Mouse (Mus musculus) Patski (cell line): Measurements from ENCODE around the gene Rtn2. TPM values are rescaled to one million over a fixed set of nuclear protein-coding genes. Genes with fewer than 3 reads are reported as not detected.

Experiments
- ATAC-seq: fragments of 100-300 bp; one replicate; pipeline ENCODE4 v1.8.0; 2021
- CTCF ChIA-PET: fragments of 350-600 bp; sonication (Branson Sonifier 250); formaldehyde crosslinking; loops from one replicate; lab custom pipeline; 2022; ENCODE audit warnings: inconsistent platforms; lab: Charles Lee
- POLR2A ChIA-PET: fragments of 350-600 bp; sonication (Branson Sonifier 250); formaldehyde crosslinking; loops from one replicate; lab custom pipeline; 2022; ENCODE audit warnings: antibody characterized with exemption, inconsistent platforms; lab: Charles Lee
- DNase-seq: peaks from one replicate; pipeline ENCODE4 v3.0.0-alpha.2; 2011; ENCODE audit warnings: low read depth, low spot score
- H3K27me3 ChIP-seq: fragments of 371-371 bp; one replicate; pipeline ENCODE4 v1.5.1; 2021
- CTCF ChIP-seq: fragments of 100-300 bp; IDR thresholded peaks from one replicate; pipeline ENCODE4 v1.5.1; 2021
- in situ Hi-C: fragments of 300-500 bp; cut with MboI; formaldehyde crosslinking; loops from 3 replicates; pipeline ENCODE4 v1.11.1; 2018; ENCODE audit warnings: low pct_unique_long_range_greater_than_20kb, mixed read lengths
- polyA plus RNA-seq: library from polyadenylated mRNA; unstranded; gene quantifications from one replicate; pipeline ENCODE4 v1.2.3, GENCODE M21; 2021

Rtn2 gene
- polyA plus RNA-seq, 1 experiment from 2014 or later, result 4.0 TPM

- CTCF ChIA-PET, result no interaction called here
- TF ChIP-seq CTCF, result no peak
- no peaks in the 10 kb centered on the region for H3K27me3 ChIP-seq
- ATAC-seq (no peak), DNase-seq (no peak)
- POLR2A ChIA-PET, result no interaction called here
- in situ Hi-C loops, result no loop called here
Measured at GRCm38 (mm10) chr7:19325262-19326199, 43.1 kb downstream of the Rtn2 start.

DNA sequence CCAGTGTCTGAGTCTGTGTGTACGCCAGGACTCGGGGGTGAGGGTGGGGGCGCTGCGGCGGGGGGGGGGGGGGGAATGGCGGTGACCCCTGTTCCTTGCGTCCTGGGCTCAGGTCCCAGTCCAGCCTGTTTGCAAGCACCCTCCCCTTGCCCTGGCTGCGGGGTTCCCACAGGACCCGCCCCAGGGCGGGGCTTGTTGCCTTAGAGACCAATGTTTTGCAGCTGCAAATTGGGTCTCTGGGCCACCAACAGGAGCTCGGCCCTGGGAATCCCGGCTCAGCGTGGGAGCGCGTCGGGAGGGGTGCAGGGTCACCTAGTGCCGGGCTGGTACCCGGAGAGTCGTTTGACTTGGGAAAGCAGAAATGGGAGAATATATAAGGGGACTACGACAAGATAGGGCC lies 43.9 kb downstream of the Rtn2 start:
- no peaks in the 10 kb centered on the region for H3K27me3 ChIP-seq
- in situ Hi-C loops, result no loop called here
- CTCF ChIA-PET, result no interaction called here
- no peak for DNase-seq
- POLR2A ChIA-PET, result interaction anchor here (0.9 kb wide), 1 partner anchor 9 kb away, joined by 3 read pairs; no protein-coding TSS in a partner anchor
- TF ChIP-seq CTCF, result no peak
- no peak for ATAC-seq

DNA sequence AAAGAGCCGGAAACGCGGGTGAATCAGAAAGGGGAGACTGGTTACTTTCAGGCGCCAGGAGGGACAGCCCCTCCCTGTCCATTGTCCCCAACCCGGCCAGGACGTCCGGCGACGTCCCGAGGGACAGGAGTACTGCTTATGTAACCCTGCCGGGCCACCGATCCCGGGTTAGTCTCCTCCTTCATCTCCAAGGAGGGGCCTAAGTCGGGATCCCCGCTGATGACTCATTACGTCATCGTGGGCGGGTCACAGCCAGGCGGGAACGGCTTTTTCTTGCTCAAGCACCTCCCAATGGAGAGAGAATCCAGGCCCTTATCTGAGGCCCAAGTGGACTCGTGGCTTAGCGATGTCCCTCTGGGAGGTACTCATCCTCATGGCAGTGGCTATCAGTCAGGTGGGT lies 44.7 kb downstream of the Rtn2 start:
- peak; percentile 73 for ATAC-seq
- in situ Hi-C loops, result no loop called here
- H3K27me3 ChIP-seq, result no peaks in the 10 kb centered on the region
- DNase-seq, result no peak
- ChIA-PET POLR2A (interaction anchor here (1.1 to 1.3 kb wide), 2 partner anchors 10 to 18 kb away, joined by 3 to 4 read pairs; no protein-coding TSS in a partner anchor), CTCF (interaction anchor here (1.1 kb wide), 2 partner anchors 17 to 23 kb away, joined by 3 to 4 read pairs; partner anchors contain the start of gene Fosb)
- TF ChIP-seq CTCF, result no peak

GRCm38 (mm10) chr7:19327782-19328181 lies 45.4 kb downstream of the Rtn2 start:
- in situ Hi-C loops, result no loop called here
- ChIA-PET CTCF (interaction anchor here (1.1 to 1.5 kb wide), 3 partner anchors 14 to 24 kb away, joined by 3 to 4 read pairs (median 4); partner anchors contain the start of gene Fosb), POLR2A (interaction anchor here (1.1 to 1.3 kb wide), 2 partner anchors 10 to 19 kb away, joined by 3 to 4 read pairs; no protein-coding TSS in a partner anchor)
- no peaks in the 10 kb centered on the region for H3K27me3 ChIP-seq
- DNase-seq (no peak), ATAC-seq (no peak)
- TF ChIP-seq CTCF, result no peak

DNA sequence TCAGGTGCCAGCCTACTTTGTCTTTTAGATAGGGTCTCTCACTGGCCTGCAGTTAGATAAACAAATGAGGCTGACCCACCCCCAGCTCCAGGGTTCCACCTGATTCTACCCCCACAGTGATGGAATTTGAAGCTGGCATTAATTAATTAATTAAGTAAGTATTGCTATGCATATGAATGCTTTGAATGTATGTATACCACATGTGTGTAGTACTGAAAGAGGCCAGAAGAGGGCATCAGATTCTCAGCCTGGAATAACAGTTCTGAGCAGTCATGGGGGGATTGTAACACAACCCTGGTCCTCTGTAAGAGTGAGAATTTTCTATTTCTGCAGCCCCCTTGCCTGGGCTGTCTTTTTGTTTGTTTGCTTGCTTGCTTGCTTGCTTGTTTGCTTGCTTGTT lies 46.0 kb downstream of the Rtn2 start:
- CTCF ChIA-PET, result interaction anchor here (1.1 to 1.5 kb wide), 2 partner anchors 14 to 24 kb away, joined by 3 to 4 read pairs; no protein-coding TSS in a partner anchor
- no peaks in the 10 kb centered on the region for H3K27me3 ChIP-seq
- DNase-seq (no peak), ATAC-seq (no peak)
- POLR2A ChIA-PET, result interaction anchor here (0.7 to 1.3 kb wide), 3 partner anchors 9 to 20 kb away, joined by 3 to 4 read pairs (median 4); no protein-coding TSS in a partner anchor
- in situ Hi-C loops, result no loop called here
- TF ChIP-seq CTCF, result no peak

GRCm38 (mm10) chr7:19331910-19332309 lies 49.5 kb downstream of the Rtn2 start:
- no peaks in the 10 kb centered on the region for H3K27me3 ChIP-seq
- DNase-seq (no peak), ATAC-seq (no peak)
- ChIA-PET POLR2A (no interaction called here), CTCF (no interaction called here)
- TF ChIP-seq CTCF, result no peak
- in situ Hi-C loops, result no loop called here

- no peak for TF ChIP-seq CTCF
- no peaks in the 10 kb centered on the region for H3K27me3 ChIP-seq
- POLR2A ChIA-PET, result interaction anchor here (0.8 kb wide), 1 partner anchor 29 kb away, joined by 3 read pairs; no protein-coding TSS in a partner anchor
- DNase-seq (no peak), ATAC-seq (peak; percentile 40)
- CTCF ChIA-PET, result no interaction called here
- in situ Hi-C loops, result no loop called here
Measured at GRCm38 (mm10) chr7:19332709-19333352, 50.4 kb downstream of the Rtn2 start.

GRCm38 (mm10) chr7:19335583-19335982 lies 53.2 kb downstream of the Rtn2 start:
- DNase-seq (no peak), ATAC-seq (no peak)
- no peaks in the 10 kb centered on the region for H3K27me3 ChIP-seq
- CTCF ChIA-PET, result interaction anchor here (2.8 kb wide), 1 partner anchor 35 kb away, joined by 16 read pairs; no protein-coding TSS in a partner anchor
- POLR2A ChIA-PET, result no interaction called here
- in situ Hi-C loops, result no loop called here
- TF ChIP-seq CTCF, result no peak

- ChIA-PET POLR2A (interaction anchor here (1.1 kb wide), 1 partner anchor 9 kb away, joined by 3 read pairs; no protein-coding TSS in a partner anchor), CTCF (interaction anchor here (1.4 to 2.8 kb wide), 2 partner anchors 27 to 37 kb away, joined by 3 to 16 read pairs; partner anchors contain the start of gene Fosb)
- ATAC-seq, result no peak
- no peak for TF ChIP-seq CTCF
- in situ Hi-C loops, result no loop called here
- DNase-seq, result no peak
- no peaks in the 10 kb centered on the region for H3K27me3 ChIP-seq
Measured at GRCm38 (mm10) chr7:19337122-19337521, 54.7 kb downstream of the Rtn2 start.

- in situ Hi-C loops, result no loop called here
Measured at GRCm38 (mm10) chr7:19338060-19338459, 55.6 kb downstream of the Rtn2 start.

More at GRCm38 (mm10) chr7:19338060-19338459, 55.6 kb downstream of the Rtn2 start:
- no peaks in the 10 kb centered on the region for H3K27me3 ChIP-seq
- ATAC-seq (no peak), DNase-seq (no peak)
- TF ChIP-seq CTCF, result no peak
- POLR2A ChIA-PET, result interaction anchor here (1.1 kb wide), 1 partner anchor 10 kb away, joined by 3 read pairs; no protein-coding TSS in a partner anchor
- CTCF ChIA-PET, result interaction anchor here (1.3 to 2.5 kb wide), 4 partner anchors 28 to 43 kb away, joined by 3 to 10 read pairs (median 3); partner anchors contain the start of gene Fosb
